Mouse (Mus musculus) ZHBTc4 (cell line): ENCODE results near the gene Map4k4.

Experiments used
- DNase-seq: peaks from one replicate; pipeline ENCODE4 v3.0.0-alpha.2; 2011; ENCODE audit warnings: low read depth, low spot score

Map4k4 gene

GRCm38 (mm10) chr1:39898686-39899085 is 2.0 kb upstream of the Map4k4 start:
- DNase-seq, result no peak

GRCm38 (mm10) chr1:39901063-39901811 is 524 bp downstream of the Map4k4 start:
- DNase-seq, result peak; percentile 45

- peak; percentile 33 for DNase-seq
These were observed 1.4 kb downstream of the Map4k4 start for GRCm38 (mm10) chr1:39901851-39902703.

DNA sequence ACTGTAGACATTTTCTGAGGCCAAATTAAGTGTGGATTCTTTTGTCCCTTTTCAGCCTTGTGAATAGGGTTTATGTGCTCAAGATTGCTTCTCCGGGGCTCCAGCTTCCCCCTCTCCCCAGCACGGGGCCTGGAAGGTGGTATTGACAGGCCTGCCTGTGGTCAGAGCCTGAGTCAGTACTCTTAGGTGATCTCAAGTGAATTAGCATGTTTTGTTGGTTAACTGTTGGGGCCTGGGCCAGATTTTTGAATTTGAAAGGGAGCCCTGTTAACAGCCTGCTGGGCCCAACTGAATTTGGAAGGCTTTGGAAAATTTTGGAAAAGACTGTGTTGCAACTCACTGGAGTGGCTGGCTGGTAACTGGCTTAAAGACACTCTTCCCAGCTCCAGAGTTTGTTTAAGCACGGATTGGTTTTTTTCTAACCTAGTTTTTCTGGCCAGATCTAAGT is 2.0 kb downstream of the Map4k4 start:
- DNase-seq, result peak; percentile 90

DNA sequence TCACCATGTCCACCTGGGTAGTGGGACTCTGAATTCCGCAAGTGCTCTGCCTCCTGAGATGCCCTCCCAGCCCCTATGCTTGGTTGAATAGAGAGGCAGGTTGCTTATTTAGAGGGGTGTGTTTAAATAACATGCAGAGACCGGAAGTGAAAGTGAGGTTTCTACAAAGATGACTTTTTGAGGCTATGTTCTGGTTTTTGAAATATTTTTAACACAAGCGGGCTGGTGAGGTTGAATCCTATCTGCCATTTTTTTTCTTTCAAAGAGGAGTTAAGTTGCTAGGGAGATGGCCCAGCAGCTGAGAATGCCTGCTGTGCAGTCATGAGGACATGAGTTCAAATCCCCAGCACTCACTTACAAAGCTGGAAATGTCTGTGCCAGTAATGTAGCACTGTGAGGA is 4.0 kb downstream of the Map4k4 start:
- DNase-seq, result no peak

DNA sequence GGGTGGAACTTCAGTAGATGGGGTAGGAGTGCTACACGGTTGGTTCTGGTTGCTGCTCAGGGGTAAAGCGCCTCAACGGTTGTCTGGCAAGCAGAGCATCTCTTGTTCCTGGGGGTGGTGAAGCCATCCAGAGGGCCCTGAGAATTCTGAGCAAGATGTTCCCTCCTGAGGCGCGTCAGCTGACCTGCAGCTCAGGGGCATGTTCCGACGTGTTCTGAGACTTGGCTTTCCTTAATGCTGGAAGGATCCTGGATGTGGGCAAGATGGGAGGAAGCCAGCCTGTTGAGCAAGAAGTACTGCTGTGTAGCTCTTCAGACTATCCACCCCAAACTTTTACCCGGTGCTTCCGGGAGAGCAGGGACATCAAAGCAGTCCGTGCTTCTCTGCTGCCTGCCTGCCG is 6.2 kb downstream of the Map4k4 start:
- DNase-seq, result peak; percentile 58

- DNase-seq, result no peak
These were observed 8.3 kb downstream of the Map4k4 start for GRCm38 (mm10) chr1:39908976-39909375.

DNA sequence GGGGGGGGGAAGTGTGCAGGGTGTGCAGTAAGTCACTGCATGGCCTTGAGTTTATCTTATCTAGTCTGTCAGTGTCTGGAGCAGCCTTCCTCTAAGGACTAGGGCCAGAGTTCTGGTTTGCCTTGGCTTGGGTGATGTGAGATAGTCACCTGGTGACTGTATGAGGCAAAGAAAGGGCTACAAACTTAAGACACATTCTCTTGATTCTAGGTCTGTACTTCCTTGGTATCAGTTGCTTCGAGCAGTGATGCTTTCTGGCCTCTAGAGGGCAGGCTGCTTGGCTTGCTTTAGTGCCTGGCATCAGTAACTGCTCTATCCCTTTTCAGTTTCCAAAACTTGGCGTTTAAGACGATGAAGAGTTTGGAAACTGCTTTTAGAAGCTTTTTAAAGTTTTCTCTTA is 10.7 kb downstream of the Map4k4 start:
- DNase-seq, result peak; percentile 66

DNA sequence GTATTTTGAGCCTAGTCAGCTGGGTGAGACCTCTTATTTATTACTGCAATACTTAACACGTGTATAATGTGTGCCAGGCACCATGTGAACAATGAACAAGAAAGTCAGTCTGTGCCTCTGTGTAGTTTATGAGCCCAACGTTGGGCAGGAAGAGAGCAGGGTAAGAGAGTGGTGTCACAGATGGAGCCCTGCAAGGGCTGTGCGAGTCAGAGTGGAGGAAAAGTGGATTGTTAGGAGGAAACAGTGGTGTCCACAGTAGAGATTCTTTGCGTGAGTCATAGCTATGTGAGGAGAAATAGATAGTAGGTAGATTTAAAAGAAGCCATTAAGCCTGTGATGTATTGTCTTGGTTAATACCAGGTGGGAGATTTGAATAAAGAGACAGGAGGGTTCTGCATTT is 12.5 kb downstream of the Map4k4 start:
- DNase-seq, result no peak

DNA sequence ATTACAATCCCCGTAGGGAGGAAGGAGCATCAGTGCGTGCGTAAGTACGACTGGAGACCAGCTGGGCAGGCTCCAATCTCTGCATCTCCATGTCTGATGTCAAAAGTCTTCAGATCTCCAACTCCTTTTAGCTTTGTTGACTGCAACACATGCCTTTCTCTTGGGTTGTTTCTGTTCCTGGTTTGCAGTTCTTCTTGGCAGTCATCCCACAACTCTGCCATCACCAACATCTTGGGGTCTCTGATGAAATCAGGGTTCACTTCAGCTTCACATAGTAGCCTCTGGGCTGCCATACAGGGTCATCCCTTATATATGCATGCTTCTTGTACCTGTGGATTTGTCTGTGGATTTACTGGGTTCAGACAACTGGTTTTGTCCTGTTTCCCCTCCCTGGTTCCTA is 15.4 kb downstream of the Map4k4 start:
- DNase-seq, result no peak

DNA sequence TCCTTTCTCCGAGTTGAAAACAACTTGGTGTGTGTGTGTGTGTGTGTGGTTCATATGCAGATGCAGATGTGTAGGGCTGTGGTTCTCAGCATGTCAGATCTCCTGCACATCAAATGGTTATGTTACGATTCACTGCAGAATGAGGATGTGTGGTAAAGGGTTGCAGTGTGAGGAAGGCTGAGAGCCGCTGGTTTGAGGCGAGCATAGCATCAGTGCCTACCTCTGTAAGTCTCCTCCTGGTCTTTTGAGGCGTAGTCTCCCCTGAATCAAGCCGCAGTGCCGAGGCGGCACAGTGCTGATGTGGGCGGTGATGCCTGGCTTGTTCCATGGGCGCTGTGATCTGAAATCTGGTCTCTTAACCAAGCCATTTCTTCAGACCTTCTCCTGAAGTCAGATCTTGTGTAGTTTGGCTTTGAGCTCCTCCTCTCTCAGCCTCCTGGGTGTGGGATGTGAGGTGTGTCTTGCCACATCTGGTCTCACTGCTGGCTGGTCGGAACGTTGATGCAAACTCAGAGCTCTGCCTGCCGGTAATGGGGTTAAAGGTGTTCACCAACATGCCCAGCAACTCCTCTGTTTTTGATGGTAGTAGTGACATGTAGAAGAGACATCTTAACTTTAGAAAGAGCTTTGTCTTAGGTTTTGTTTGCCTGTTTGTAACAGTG is 17.3 kb downstream of the Map4k4 start:
- DNase-seq, result no peak

GRCm38 (mm10) chr1:39918517-39919115 is 17.9 kb downstream of the Map4k4 start:
- no peak for DNase-seq

DNA sequence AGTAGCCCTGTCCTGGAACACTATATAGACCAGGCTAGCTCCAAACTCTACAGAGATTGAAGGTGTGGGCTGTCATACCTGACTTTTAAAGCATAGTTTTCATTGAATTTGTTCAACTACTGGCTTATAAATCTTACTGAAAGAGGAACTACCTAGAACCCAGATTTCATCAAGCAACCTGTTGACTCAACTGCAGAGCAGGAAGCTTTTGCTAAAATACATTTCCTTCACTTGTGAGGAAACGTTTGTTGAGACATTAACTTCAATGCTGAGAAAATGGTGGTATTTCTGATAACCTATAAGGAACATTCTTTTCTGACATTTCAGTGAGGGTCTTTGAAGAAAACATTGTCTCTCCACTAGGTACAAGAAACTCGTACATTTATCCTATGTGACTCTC is 19.9 kb downstream of the Map4k4 start:
- no peak for DNase-seq

DNA sequence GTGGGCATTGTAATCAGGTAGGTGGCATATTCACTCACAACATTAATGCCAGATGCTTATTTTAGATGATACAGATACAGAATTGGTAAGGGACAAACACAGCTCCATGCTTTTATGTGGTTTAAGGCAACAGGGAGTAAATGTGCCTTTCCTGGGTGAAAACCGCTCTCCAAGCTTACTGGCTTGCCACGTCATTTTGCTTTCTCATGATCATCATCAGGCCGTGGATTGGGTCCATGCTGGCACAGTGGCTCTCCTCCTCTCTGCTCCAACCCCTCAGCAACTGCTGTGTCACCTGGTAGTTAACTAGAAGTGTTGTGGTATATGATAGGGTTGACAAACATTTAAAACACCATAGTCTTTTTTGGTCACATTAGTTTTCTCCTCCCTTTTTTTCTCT is 21.3 kb downstream of the Map4k4 start:
- no peak for DNase-seq

- no peak for DNase-seq
These were observed 22.0 kb downstream of the Map4k4 start for GRCm38 (mm10) chr1:39922714-39923113.

DNA sequence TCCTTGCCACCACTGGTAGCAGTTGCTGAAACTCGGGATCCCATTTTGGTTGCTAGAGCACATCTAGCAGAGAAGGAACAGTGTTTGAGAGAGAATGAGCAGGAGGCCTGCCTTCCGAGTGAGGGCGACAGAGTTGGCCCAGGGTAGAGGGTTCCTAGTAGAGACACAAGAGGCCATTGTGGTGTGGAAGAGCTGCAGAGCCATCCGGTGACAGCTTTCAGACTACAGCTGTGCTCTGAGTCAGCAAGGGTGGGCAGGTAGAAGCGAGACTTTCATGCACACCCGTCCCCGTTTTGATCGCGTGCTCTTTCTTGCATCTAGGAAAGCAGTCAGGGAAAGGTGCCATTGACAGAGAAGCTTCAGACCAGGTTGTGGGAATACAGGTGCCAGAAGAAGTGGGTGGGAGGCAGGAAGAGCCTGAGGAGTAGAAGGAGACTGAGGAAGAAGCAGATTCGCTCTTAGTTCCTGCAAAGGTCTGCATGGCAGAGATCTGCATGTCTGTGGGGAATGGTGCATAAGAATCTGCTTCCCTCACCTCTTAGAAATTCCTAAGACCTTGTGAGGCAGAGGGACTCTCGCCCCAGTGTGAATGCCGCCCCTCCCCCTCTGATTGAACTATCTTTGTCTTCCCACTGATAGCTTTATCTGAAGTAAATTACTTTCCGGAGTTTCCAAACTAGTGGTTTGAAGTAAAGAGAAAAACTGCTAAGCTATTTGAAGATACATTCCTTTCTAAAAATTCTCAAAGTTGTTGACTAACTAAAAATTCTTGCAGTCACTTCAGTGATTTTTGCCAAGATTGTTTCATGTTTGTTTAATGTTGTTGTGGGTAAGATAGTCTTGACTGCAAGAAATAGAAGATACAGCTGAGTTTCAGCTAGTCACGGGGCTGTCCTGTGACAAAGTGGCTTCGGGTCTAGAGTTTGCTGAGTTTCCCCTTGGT is 23.0 kb downstream of the Map4k4 start:
- DNase-seq, result peak; percentile 86

- no peak for DNase-seq
These were observed 30.3 kb downstream of the Map4k4 start for GRCm38 (mm10) chr1:39931055-39931454.

DNA sequence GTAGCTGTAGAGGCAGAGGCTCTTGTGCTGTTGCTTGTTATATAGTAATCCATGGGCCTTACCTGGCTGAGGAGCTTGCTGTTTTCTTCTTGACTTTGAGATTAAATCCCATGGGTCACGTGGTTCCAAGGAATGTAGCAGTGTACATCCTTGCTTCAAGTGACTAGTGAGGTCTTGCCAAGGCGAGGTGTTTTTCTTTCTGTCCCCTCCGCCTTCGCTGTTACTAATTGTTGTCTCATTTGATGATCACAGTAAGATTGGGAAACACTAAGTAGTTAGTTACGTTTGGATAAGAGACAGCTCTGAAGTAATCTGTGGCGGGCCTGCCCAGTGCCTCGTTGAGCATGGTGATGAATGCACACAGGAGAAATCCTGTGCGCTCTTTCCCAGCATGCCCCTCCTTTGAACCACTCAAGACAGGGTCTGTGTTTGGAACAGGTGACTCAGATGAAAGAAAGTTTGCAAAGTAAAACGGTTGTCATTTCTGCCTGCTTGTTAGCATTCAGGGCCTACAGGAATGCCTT is 31.6 kb downstream of the Map4k4 start:
- no peak for DNase-seq

GRCm38 (mm10) chr1:39932922-39933321 is 32.2 kb downstream of the Map4k4 start:
- DNase-seq, result no peak

GRCm38 (mm10) chr1:39934954-39935353 is 34.2 kb downstream of the Map4k4 start:
- no peak for DNase-seq

GRCm38 (mm10) chr1:39935616-39936015 is 34.9 kb downstream of the Map4k4 start:
- DNase-seq, result peak; percentile 59
